Mouse (Mus musculus) G1E (cell line): ENCODE data around the gene Btbd9.

Experiments
- CTCF ChIP-seq: IDR thresholded peaks from 2 replicates; pipeline ENCODE4 v1.5.1; 2012; ENCODE audit warnings: low read depth, low read length, inconsistent platforms, mixed read lengths
- GATA1 ChIP-seq: IDR thresholded peaks from 2 replicates; pipeline ENCODE4 v1.6.1; 2012; ENCODE audit warnings: borderline replicate concordance, low read length, inconsistent platforms, mixed read lengths

- TF ChIP-seq GATA1: no peak
- TF ChIP-seq CTCF: no peak
These were observed 11.9 kb downstream of the Btbd9 start for GRCm38 (mm10) chr17:30564407-30564806.
